Mouse (Mus musculus) bone marrow macrophage, adult 2 months (primary cell): Measurements from ENCODE around the gene Nif3l1. TPM values are rescaled to one million over a fixed set of nuclear protein-coding genes. Genes with fewer than 3 reads are reported as not detected.

Experiments
- H3K27ac ChIP-seq: 2 replicates; pipeline ENCODE4 v1.5.1; 2012; ENCODE audit warnings: low read depth, low read length; ENCODE audit not compliant: insufficient read depth
- H3K4me1 ChIP-seq: 2 replicates; pipeline ENCODE4 v1.6.1; 2012; ENCODE audit warnings: low read length; ENCODE audit not compliant: control insufficient read depth, insufficient read depth
- H3K4me3 ChIP-seq: 2 replicates; pipeline ENCODE4 v1.5.1; 2012; ENCODE audit warnings: mild to moderate bottlenecking, low read length, moderate library complexity; ENCODE audit not compliant: insufficient read depth
- CTCF ChIP-seq: IDR thresholded peaks from 2 replicates; pipeline ENCODE4 v1.5.1; 2012; ENCODE audit warnings: low read depth, mild to moderate bottlenecking, low read length, moderate library complexity
- POLR2A ChIP-seq: IDR thresholded peaks from 2 replicates; pipeline ENCODE4 v1.6.1; 2012; ENCODE audit warnings: mild to moderate bottlenecking, low read depth, low read length, borderline replicate concordance
- polyA plus RNA-seq: library from polyadenylated mRNA; stranded (reverse); fragments of >200 nt; gene quantifications from 2 replicates; pipeline ENCODE4 v1.2.4, GENCODE M21; 2012; ENCODE audit not compliant: missing spikeins, insufficient read depth, insufficient read length

Gene Nif3l1
- polyA plus RNA-seq, 1 experiment = 13.7 TPM

- no peak overlapping the region for H3K27ac ChIP-seq
- no peak overlapping the region for H3K4me3 ChIP-seq
- TF ChIP-seq CTCF (no peak), POLR2A (no peak)
- peaks cover 9% of the 10 kb centered on the region for H3K4me1 ChIP-seq
Measured at GRCm38 (mm10) chr1:58415442-58415841, 29.5 kb upstream of the Nif3l1 start.

GRCm38 (mm10) chr1:58416048-58416447 is 28.9 kb upstream of the Nif3l1 start:
- Histone ChIP-seq H3K27ac (peak overlapping the region; percentile 53; the same call in 1 of the 2 replicates), H3K4me3 (no peak overlapping the region), H3K4me1 (peaks cover 9% of the 10 kb centered on the region)
- no peak for TF ChIP-seq CTCF

DNA sequence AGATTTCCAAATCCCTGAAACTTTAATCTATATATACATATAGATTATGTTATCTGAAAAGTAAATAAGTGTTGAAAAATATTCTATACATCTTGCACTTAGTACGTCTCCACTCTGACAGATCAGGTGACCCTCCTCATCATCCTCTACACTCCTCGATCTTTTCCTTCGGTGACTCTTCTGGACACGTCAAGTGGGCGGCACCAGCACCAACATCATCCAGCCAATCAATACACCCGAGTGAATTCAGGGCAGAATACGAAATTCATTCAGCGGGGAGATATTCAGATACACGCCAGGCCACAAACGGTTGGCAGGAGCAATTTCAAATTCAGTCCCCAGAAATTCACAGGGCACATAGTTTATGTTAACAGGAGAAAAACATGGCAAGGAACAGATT is 24.9 kb upstream of the Nif3l1 start:
- TF ChIP-seq POLR2A (no peak), CTCF (no peak)
- no peak overlapping the region for H3K27ac ChIP-seq
- peaks cover 12% of the 10 kb centered on the region for H3K4me1 ChIP-seq
- H3K4me3 ChIP-seq = no peak overlapping the region

DNA sequence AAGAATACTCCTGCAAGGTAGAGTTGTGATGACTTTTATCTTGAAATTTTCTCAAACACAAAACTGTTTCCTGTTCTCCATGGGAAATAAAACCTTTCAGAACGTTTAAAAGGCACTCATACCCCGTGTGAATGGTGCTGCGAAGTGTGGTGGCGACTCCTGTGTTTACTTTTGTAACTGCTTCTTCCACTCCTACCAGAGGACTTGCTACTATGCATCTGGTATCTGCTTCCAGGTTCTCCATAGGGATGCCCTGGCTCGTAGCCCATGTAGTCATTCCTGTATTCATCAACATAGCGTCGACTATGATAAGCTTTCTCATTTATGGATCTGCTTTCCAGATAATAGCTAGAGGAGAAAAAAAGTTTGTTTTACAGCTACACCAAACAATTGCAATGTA is 24.0 kb upstream of the Nif3l1 start:
- H3K4me3 ChIP-seq = no peak overlapping the region
- peaks cover 9% of the 10 kb centered on the region for H3K4me1 ChIP-seq
- no peak overlapping the region for H3K27ac ChIP-seq
- TF ChIP-seq POLR2A (no peak), CTCF (no peak)

GRCm38 (mm10) chr1:58422879-58423278 is 22.1 kb upstream of the Nif3l1 start:
- peaks cover 3% of the 10 kb centered on the region for H3K4me1 ChIP-seq
- no peak for TF ChIP-seq CTCF
- TF ChIP-seq POLR2A = no peak
- H3K4me3 ChIP-seq = peak overlapping the region; percentile 94
- H3K27ac ChIP-seq = peak overlapping the region; percentile 87

- TF ChIP-seq POLR2A = peak; percentile 76; the same call in 1 of the 2 replicates
- TF ChIP-seq CTCF = no peak
- H3K27ac ChIP-seq = peak within 1 kb of the TSS; percentile 87
- peaks cover 3% of the 10 kb centered on the region for H3K4me1 ChIP-seq
Measured at GRCm38 (mm10) chr1:58423371-58424248, 21.3 kb upstream of the Nif3l1 start, which contains the start of gene Clk1. TSS of gene Clk1 (minus strand) at chr1:58424066.

DNA sequence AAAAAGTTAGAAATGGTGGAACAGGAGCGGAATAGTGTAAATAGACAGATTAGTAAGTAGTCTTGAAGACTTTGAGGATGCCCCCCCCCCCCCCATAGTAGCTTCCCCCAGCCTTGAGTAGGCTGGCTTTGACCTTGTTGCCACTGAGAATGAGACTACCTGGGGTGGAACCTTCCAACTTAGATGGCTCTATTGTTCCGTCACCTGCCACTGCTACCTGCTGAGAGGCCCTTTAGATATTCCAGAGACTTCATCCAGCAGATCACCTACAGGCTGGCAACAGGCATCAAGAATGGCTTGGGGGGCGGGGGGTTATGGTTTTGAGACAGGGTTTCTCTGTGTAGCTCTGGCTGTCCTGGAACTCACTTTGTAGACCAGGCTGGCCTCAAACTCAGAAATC is 20.4 kb upstream of the Nif3l1 start:
- no peak for TF ChIP-seq POLR2A
- TF ChIP-seq CTCF = no peak
- Histone ChIP-seq H3K4me3 (no peak overlapping the region), H3K4me1 (peaks cover 3% of the 10 kb centered on the region), H3K27ac (no peak overlapping the region)

More at GRCm38 (mm10) chr1:58423371-58424248, 21.3 kb upstream of the Nif3l1 start, which contains the start of gene Clk1:
- H3K4me3 ChIP-seq = peak within 1 kb of the TSS; percentile 94

GRCm38 (mm10) chr1:58444691-58445090 is 260 bp upstream of the Nif3l1 start:
- TF ChIP-seq POLR2A (no peak), CTCF (no peak)
- peak overlapping the region; percentile 80 for H3K4me3 ChIP-seq
- H3K4me1 ChIP-seq = peaks cover 16% of the 10 kb centered on the region
- H3K27ac ChIP-seq = peak overlapping the region; percentile 87

DNA sequence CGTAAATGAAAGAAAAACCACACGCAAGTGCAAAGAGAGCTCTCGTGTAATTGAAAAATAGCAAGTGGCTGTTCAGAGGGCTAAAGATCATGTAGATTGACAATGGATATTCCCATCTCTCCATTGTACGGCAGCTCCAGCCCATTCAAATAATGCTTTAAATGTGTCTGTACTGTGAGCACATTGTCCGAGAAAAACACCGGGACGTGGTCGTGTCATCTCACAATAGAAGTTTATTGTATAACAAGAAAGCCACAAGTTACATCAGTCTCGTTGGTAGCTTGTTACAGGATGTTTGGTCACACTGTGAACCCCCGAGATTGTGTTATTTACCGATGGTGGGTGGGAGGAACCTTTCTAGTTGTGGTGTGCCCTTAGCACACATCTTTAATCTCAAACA is 910 bp downstream of the Nif3l1 start:
- H3K4me3 ChIP-seq = peak overlapping the region; percentile 80
- peak overlapping the region; percentile 64 for H3K27ac ChIP-seq
- H3K4me1 ChIP-seq = peaks cover 22% of the 10 kb centered on the region
- no peak for TF ChIP-seq CTCF
- no peak for TF ChIP-seq POLR2A

DNA sequence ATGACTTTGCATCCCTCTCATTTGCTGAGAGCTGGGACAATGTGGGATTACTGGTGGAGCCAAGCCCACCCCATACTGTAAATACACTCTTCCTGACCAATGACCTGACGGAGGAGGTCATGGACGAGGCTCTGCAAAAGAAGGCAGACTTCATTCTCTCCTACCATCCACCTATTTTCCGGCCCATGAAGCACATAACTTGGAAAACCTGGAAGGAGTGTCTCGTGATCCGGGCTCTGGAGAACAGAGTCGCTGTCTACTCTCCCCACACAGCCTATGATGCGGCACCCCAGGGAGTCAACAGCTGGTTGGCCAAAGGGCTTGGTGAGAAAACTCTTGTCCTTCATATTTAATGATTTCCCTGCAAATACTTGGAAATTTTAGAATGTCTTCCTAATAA is 2.8 kb downstream of the Nif3l1 start:
- no peak overlapping the region for H3K27ac ChIP-seq
- TF ChIP-seq POLR2A (no peak), CTCF (no peak)
- H3K4me3 ChIP-seq = no peak overlapping the region
- H3K4me1 ChIP-seq = peaks cover 28% of the 10 kb centered on the region
